Mouse (Mus musculus): ENCODE measurements around the gene Lrba.

- TF ChIP-seq POLR2A (IDR thresholded peaks at IDR 0.05; ENCODE audit: extremely low read depth, insufficient read depth, low read length) (no peak), CTCF (IDR thresholded peaks at IDR 0.05; ENCODE audit: extremely low read depth, insufficient read depth, low read length) (no peak)
These were observed 468.3 kb downstream of the Lrba start for GRCm38 (mm10) chr3:86692779-86693178.
